Mouse (Mus musculus): ENCODE data around the gene Socs7. TPM values are rescaled to one million over a fixed set of nuclear protein-coding genes. Genes with fewer than 3 reads are reported as not detected.

The Socs7 gene
- polyA plus RNA-seq, 1 experiment from 2014 or later, result 5.1 TPM

GRCm38 (mm10) chr11:97434704-97435454 is 72.5 kb downstream of the Socs7 start:
- no peaks in the 10 kb centered on the region for H3K9me3 ChIP-seq
- ATAC-seq (ENCODE audit: insufficient number of reproducible peaks, insufficient read depth, low FRiP score, low TSS enrichment, low read depth), result peak; percentile 32
- WGBS, result 4% methylated on average over 15 of the region's 15 CpGs
- peak overlapping the region; percentile 78 for H3K27ac ChIP-seq
- peak overlapping the region; percentile 53 for H3K4me2 ChIP-seq
- peaks cover 8% of the 10 kb centered on the region for H3K27me3 ChIP-seq
- H3K4me3 ChIP-seq (replicated peaks), result peak overlapping the region; percentile 39
- H3K4me1 ChIP-seq (replicated peaks), result peaks cover 49% of the 10 kb centered on the region
- peak overlapping the region; percentile 23; the same call in 1 of the 2 replicates for H3K9ac ChIP-seq (replicated peaks)
- no peaks in the 10 kb centered on the region for H3K36me3 ChIP-seq

GRCm38 (mm10) chr11:97435808-97436491 is 73.6 kb downstream of the Socs7 start:
- Histone ChIP-seq H3K27me3 (peaks cover 19% of the 10 kb centered on the region), H3K36me3 (no peaks in the 10 kb centered on the region), H3K9ac (replicated peaks) (no peak overlapping the region; the same call in 1 of the 2 replicates), H3K4me3 (replicated peaks) (no peak overlapping the region), H3K4me1 (replicated peaks) (peaks cover 60% of the 10 kb centered on the region), H3K9me3 (no peaks in the 10 kb centered on the region), H3K4me2 (peak overlapping the region; percentile 53; the same call in 1 of the 2 replicates), H3K27ac (peak overlapping the region; percentile 78)
- no peak for ATAC-seq (ENCODE audit: insufficient number of reproducible peaks, insufficient read depth, low FRiP score, low TSS enrichment, low read depth)
- 47% methylated on average over 13 of the region's 13 CpGs for WGBS

GRCm38 (mm10) chr11:97437745-97438144 is 75.4 kb downstream of the Socs7 start:
- Histone ChIP-seq H3K27me3 (peaks cover 23% of the 10 kb centered on the region), H3K9me3 (no peaks in the 10 kb centered on the region), H3K36me3 (no peaks in the 10 kb centered on the region), H3K4me3 (replicated peaks) (no peak overlapping the region), H3K9ac (replicated peaks) (no peak overlapping the region), H3K4me2 (peak overlapping the region; percentile 29), H3K27ac (peak overlapping the region; percentile 78), H3K4me1 (replicated peaks) (peaks cover 78% of the 10 kb centered on the region)
- WGBS, result 9% methylated on average over 5 of the region's 5 CpGs
- peak; percentile 7; the same call in 1 of the 2 replicates for ATAC-seq (ENCODE audit: insufficient number of reproducible peaks, insufficient read depth, low FRiP score, low TSS enrichment, low read depth)

GRCm38 (mm10) chr11:97438868-97439267 is 76.5 kb downstream of the Socs7 start:
- WGBS, result 41% methylated on average over 9 of the region's 9 CpGs
- Histone ChIP-seq H3K27me3 (peaks cover 23% of the 10 kb centered on the region), H3K9me3 (no peaks in the 10 kb centered on the region), H3K27ac (peak overlapping the region; percentile 78), H3K4me1 (replicated peaks) (peaks cover 83% of the 10 kb centered on the region), H3K36me3 (peaks cover 3% of the 10 kb centered on the region; the same call in 1 of the 2 replicates), H3K4me3 (replicated peaks) (no peak overlapping the region), H3K4me2 (no peak overlapping the region), H3K9ac (replicated peaks) (peak overlapping the region; percentile 27; the same call in 1 of the 2 replicates)
- ATAC-seq (ENCODE audit: insufficient number of reproducible peaks, insufficient read depth, low FRiP score, low TSS enrichment, low read depth), result no peak

GRCm38 (mm10) chr11:97439935-97440334 is 77.6 kb downstream of the Socs7 start:
- H3K9ac ChIP-seq (replicated peaks), result peak overlapping the region; percentile 77
- peak overlapping the region; percentile 78 for H3K27ac ChIP-seq
- 1% methylated on average over 22 of the region's 37 CpGs for WGBS
- H3K9me3 ChIP-seq, result no peaks in the 10 kb centered on the region
- peaks cover 14% of the 10 kb centered on the region for H3K36me3 ChIP-seq
- peaks cover 23% of the 10 kb centered on the region for H3K27me3 ChIP-seq
- H3K4me2 ChIP-seq, result peak overlapping the region; percentile 84
- ATAC-seq (ENCODE audit: insufficient number of reproducible peaks, insufficient read depth, low FRiP score, low TSS enrichment, low read depth), result peak; percentile 58; the same call in 1 of the 2 replicates
- H3K4me3 ChIP-seq (replicated peaks), result peak overlapping the region; percentile 69
- H3K4me1 ChIP-seq (replicated peaks), result peaks cover 79% of the 10 kb centered on the region

- WGBS, result 2% methylated on average over 34 of the region's 34 CpGs
- H3K9ac ChIP-seq (replicated peaks), result peak overlapping the region; percentile 77
- no peaks in the 10 kb centered on the region for H3K9me3 ChIP-seq
- H3K27me3 ChIP-seq, result peaks cover 23% of the 10 kb centered on the region
- H3K4me3 ChIP-seq (replicated peaks), result peak overlapping the region; percentile 69
- ATAC-seq (ENCODE audit: insufficient number of reproducible peaks, insufficient read depth, low FRiP score, low TSS enrichment, low read depth), result peak; percentile 21; the same call in 1 of the 2 replicates
- H3K4me2 ChIP-seq, result peak overlapping the region; percentile 84
- H3K36me3 ChIP-seq, result peaks cover 18% of the 10 kb centered on the region
- H3K27ac ChIP-seq, result peak overlapping the region; percentile 78
- H3K4me1 ChIP-seq (replicated peaks), result peaks cover 74% of the 10 kb centered on the region
These were observed 78.1 kb downstream of the Socs7 start for GRCm38 (mm10) chr11:97440441-97440881.

- H3K27ac ChIP-seq, result peak overlapping the region; percentile 73; the same call in 1 of the 2 replicates
- WGBS, result 59% methylated on average over 15 of the region's 15 CpGs
- H3K4me1 ChIP-seq (replicated peaks), result peaks cover 67% of the 10 kb centered on the region
- H3K9ac ChIP-seq (replicated peaks), result peak overlapping the region; percentile 77; the same call in 1 of the 2 replicates
- peaks cover 23% of the 10 kb centered on the region for H3K27me3 ChIP-seq
- H3K36me3 ChIP-seq, result peaks cover 25% of the 10 kb centered on the region
- peak overlapping the region; percentile 69 for H3K4me3 ChIP-seq (replicated peaks)
- no peaks in the 10 kb centered on the region for H3K9me3 ChIP-seq
- H3K4me2 ChIP-seq, result peak overlapping the region; percentile 84
- no peak for ATAC-seq (ENCODE audit: insufficient number of reproducible peaks, insufficient read depth, low FRiP score, low TSS enrichment, low read depth)
These were observed 78.8 kb downstream of the Socs7 start for GRCm38 (mm10) chr11:97441036-97441657.

- WGBS, result 12% methylated on average over 3 of the region's 3 CpGs
- Histone ChIP-seq H3K36me3 (peaks cover 30% of the 10 kb centered on the region), H3K4me3 (replicated peaks) (peak overlapping the region; percentile 69), H3K4me2 (peak overlapping the region; percentile 84), H3K4me1 (replicated peaks) (peaks cover 62% of the 10 kb centered on the region), H3K27ac (peak overlapping the region; percentile 73), H3K9ac (replicated peaks) (peak overlapping the region; percentile 37), H3K27me3 (peaks cover 23% of the 10 kb centered on the region), H3K9me3 (no peaks in the 10 kb centered on the region)
- no peak for ATAC-seq (ENCODE audit: insufficient number of reproducible peaks, insufficient read depth, low FRiP score, low TSS enrichment, low read depth)
These were observed 79.3 kb downstream of the Socs7 start for GRCm38 (mm10) chr11:97441658-97442125.

- no peak overlapping the region for H3K4me3 ChIP-seq (replicated peaks)
- 87% methylated on average over 11 of the region's 11 CpGs for WGBS
- H3K36me3 ChIP-seq, result peaks cover 36% of the 10 kb centered on the region
- H3K4me2 ChIP-seq, result peak overlapping the region; percentile 84; the same call in 1 of the 2 replicates
- H3K9ac ChIP-seq (replicated peaks), result no peak overlapping the region
- H3K4me1 ChIP-seq (replicated peaks), result peaks cover 52% of the 10 kb centered on the region
- peak overlapping the region; percentile 73; the same call in 1 of the 2 replicates for H3K27ac ChIP-seq
- H3K9me3 ChIP-seq, result no peaks in the 10 kb centered on the region
- no peak for ATAC-seq (ENCODE audit: insufficient number of reproducible peaks, insufficient read depth, low FRiP score, low TSS enrichment, low read depth)
- peaks cover 23% of the 10 kb centered on the region for H3K27me3 ChIP-seq
These were observed 80.7 kb downstream of the Socs7 start for GRCm38 (mm10) chr11:97442891-97443675.

- Histone ChIP-seq H3K27me3 (peaks cover 8% of the 10 kb centered on the region; the same call in 1 of the 2 replicates), H3K4me1 (replicated peaks) (peaks cover 42% of the 10 kb centered on the region), H3K9me3 (no peaks in the 10 kb centered on the region), H3K4me3 (replicated peaks) (no peak overlapping the region), H3K36me3 (peaks cover 48% of the 10 kb centered on the region), H3K27ac (peak overlapping the region; percentile 18; the same call in 1 of the 2 replicates), H3K9ac (replicated peaks) (no peak overlapping the region), H3K4me2 (no peak overlapping the region)
- no peak for ATAC-seq (ENCODE audit: insufficient number of reproducible peaks, insufficient read depth, low FRiP score, low TSS enrichment, low read depth)
- 82% methylated on average over 6 of the region's 6 CpGs for WGBS
These were observed 83.2 kb downstream of the Socs7 start for GRCm38 (mm10) chr11:97445596-97445995.
